Mouse (Mus musculus) CH12.LX (cell line): ENCODE data around the gene Pdia3. TPM values are rescaled to one million over a fixed set of nuclear protein-coding genes. Genes with fewer than 3 reads are reported as not detected.

ENCODE experiments used
- DNase-seq: peaks from one replicate; pipeline ENCODE4 v3.0.0-alpha.2; 2013; ENCODE audit errors: extremely low read depth
- H3K27ac ChIP-seq: 2 replicates; pipeline ENCODE4 v1.5.1; 2012; ENCODE audit warnings: low read depth, mild to moderate bottlenecking, control low read depth, moderate library complexity; ENCODE audit not compliant: insufficient read depth
- H3K27me3 ChIP-seq: replicated peaks from 2 replicates; pipeline ENCODE3; 2012; ENCODE audit warnings: inconsistent platforms
- H3K36me3 ChIP-seq, 2 experiments: replicated peaks in 1 of 2; 2 replicates each; pipeline versions ENCODE3 to v1.6.1; 2012; ENCODE audit warnings: inconsistent platforms in 1 of 2, low read length in 1 of 2, mild to moderate bottlenecking in 1 of 2, mixed read lengths in 1 of 2, moderate library complexity in 1 of 2; ENCODE audit not compliant: control insufficient read depth in 1 of 2, insufficient read depth in 1 of 2
- H3K4me1 ChIP-seq, 2 experiments: 2 replicates each; pipeline ENCODE4 v1.6.1; 2012; ENCODE audit warnings: inconsistent platforms in 1 of 2, moderate library complexity in 1 of 2; ENCODE audit not compliant: insufficient read depth in 2 of 2, control insufficient read depth in 1 of 2
- H3K4me2 ChIP-seq: 2 replicates; pipeline ENCODE4 v1.6.1; 2012; ENCODE audit warnings: low read depth, mild to moderate bottlenecking, control low read depth; ENCODE audit not compliant: poor library complexity, insufficient read depth, severe bottlenecking
- H3K4me3 ChIP-seq, 3 experiments: fragments of 150-350 bp in 1 of 3; sonication (generic) in 1 of 3; replicated peaks in 1 of 3; 2 replicates each; pipeline versions ENCODE3 to v1.5.1; 2011 to 2012; ENCODE audit warnings: low read depth in 2 of 3, low read length in 2 of 3, mild to moderate bottlenecking in 2 of 3, moderate library complexity in 2 of 3, control low read depth in 1 of 3, improper control_type of control experiment in 1 of 3, inconsistent platforms in 1 of 3, mixed read lengths in 1 of 3; ENCODE audit not compliant: poor library complexity in 1 of 3
- H3K79me2 ChIP-seq: replicated peaks from 2 replicates; pipeline ENCODE4 v1.6.1; 2012; ENCODE audit warnings: mild to moderate bottlenecking, moderate library complexity; ENCODE audit not compliant: control insufficient read depth, poor library complexity, insufficient read depth, severe bottlenecking; ENCODE audit errors: extremely low read depth
- H3K9ac ChIP-seq: 2 replicates; pipeline ENCODE4 v1.6.1; 2012; ENCODE audit warnings: low read depth, mild to moderate bottlenecking, control low read depth, moderate library complexity; ENCODE audit not compliant: insufficient read depth
- H3K9me3 ChIP-seq: replicated peaks from 2 replicates; pipeline ENCODE3; 2012; ENCODE audit warnings: low read length, inconsistent platforms, mixed read lengths
- CHD2 ChIP-seq: IDR thresholded peaks from 2 replicates; pipeline ENCODE4 v1.6.1; 2011; ENCODE audit warnings: low read length, improper control_type of control experiment
- E2F4 ChIP-seq: IDR thresholded peaks from 2 replicates; pipeline ENCODE4 v1.6.1; 2011; ENCODE audit warnings: low read depth, low read length, improper control_type of control experiment; ENCODE audit not compliant: insufficient replicate concordance
- ELF1 ChIP-seq: IDR thresholded peaks from 2 replicates; pipeline ENCODE4 v1.6.1; 2014; ENCODE audit warnings: low read depth, mild to moderate bottlenecking, inconsistent platforms, low read length, improper control_type of control experiment
- ETS1 ChIP-seq: conservative IDR thresholded peaks from 2 replicates; pipeline ENCODE4 v1.6.1; 2012; ENCODE audit warnings: low read depth, mild to moderate bottlenecking, inconsistent platforms, low read length, improper control_type of control experiment, moderate library complexity
- HCFC1 ChIP-seq: IDR thresholded peaks from 2 replicates; pipeline ENCODE4 v1.6.1; 2012; ENCODE audit warnings: low read depth, mild to moderate bottlenecking, inconsistent platforms, low read length, improper control_type of control experiment
- IRF4 ChIP-seq: IDR thresholded peaks from 2 replicates; pipeline ENCODE4 v1.6.1; 2014; ENCODE audit warnings: low read depth, mild to moderate bottlenecking, inconsistent platforms, low read length, improper control_type of control experiment
- JUND ChIP-seq: conservative IDR thresholded peaks from 2 replicates; pipeline ENCODE4 v1.6.1; 2011; ENCODE audit warnings: low read depth, low read length, improper control_type of control experiment
- KAT2A ChIP-seq: IDR thresholded peaks from 2 replicates; pipeline ENCODE4 v1.6.1; 2012; ENCODE audit warnings: low read length, improper control_type of control experiment, inconsistent platforms; ENCODE audit not compliant: insufficient replicate concordance
- MAX ChIP-seq: IDR thresholded peaks from 2 replicates; pipeline ENCODE4 v1.6.1; 2011; ENCODE audit warnings: low read length, improper control_type of control experiment
- MEF2A ChIP-seq: IDR thresholded peaks from 2 replicates; pipeline ENCODE4 v1.6.1; 2014; ENCODE audit warnings: low read depth, mild to moderate bottlenecking, inconsistent platforms, low read length, improper control_type of control experiment, borderline replicate concordance
- MXI1 ChIP-seq: IDR thresholded peaks from 2 replicates; pipeline ENCODE4 v1.6.1; 2011; ENCODE audit warnings: mild to moderate bottlenecking, low read depth, low read length, improper control_type of control experiment
- MYC ChIP-seq: IDR thresholded peaks from 2 replicates; pipeline ENCODE4 v1.6.1; 2011; ENCODE audit warnings: low read depth, mild to moderate bottlenecking, improper control_type of control experiment, low read length
- NELFE ChIP-seq: IDR thresholded peaks from 2 replicates; pipeline ENCODE4 v1.6.1; 2011; ENCODE audit warnings: low read depth, low read length, improper control_type of control experiment
- NRF1 ChIP-seq: IDR thresholded peaks from 2 replicates; pipeline ENCODE4 v1.6.1; 2014; ENCODE audit warnings: low read depth, mild to moderate bottlenecking, inconsistent platforms, low read length, improper control_type of control experiment, moderate library complexity
- POLR2A ChIP-seq: IDR thresholded peaks from 2 replicates; pipeline ENCODE4 v1.6.1; 2011; ENCODE audit warnings: low read depth, mild to moderate bottlenecking, improper control_type of control experiment, low read length
- POLR2AphosphoS2 ChIP-seq: IDR thresholded peaks from 2 replicates; pipeline ENCODE4 v1.6.1; 2011; ENCODE audit warnings: low read depth, low read length, improper control_type of control experiment
- RAD21 ChIP-seq: IDR thresholded peaks from 2 replicates; pipeline ENCODE4 v1.6.1; 2011; ENCODE audit warnings: low read depth, mild to moderate bottlenecking, low read length, improper control_type of control experiment, moderate library complexity
- SIN3A ChIP-seq: IDR thresholded peaks from 2 replicates; pipeline ENCODE4 v1.6.1; 2012; ENCODE audit warnings: low read length, improper control_type of control experiment, inconsistent platforms
- SMC3 ChIP-seq: IDR thresholded peaks from 2 replicates; pipeline ENCODE4 v1.6.1; 2011; ENCODE audit warnings: low read depth, low read length, improper control_type of control experiment
- TBP ChIP-seq: conservative IDR thresholded peaks from 2 replicates; pipeline ENCODE4 v1.6.1; 2011; ENCODE audit warnings: low read depth, low read length, improper control_type of control experiment
- TCF12 ChIP-seq: IDR thresholded peaks from 2 replicates; pipeline ENCODE4 v1.6.1; 2014; ENCODE audit warnings: low read depth, mild to moderate bottlenecking, inconsistent platforms, low read length, improper control_type of control experiment
- USF2 ChIP-seq: conservative IDR thresholded peaks from 2 replicates; pipeline ENCODE4 v1.6.1; 2011; ENCODE audit warnings: low read depth, low read length, improper control_type of control experiment
- ZKSCAN1 ChIP-seq: IDR thresholded peaks from 2 replicates; pipeline ENCODE4 v1.6.1; 2012; ENCODE audit warnings: low read depth, inconsistent platforms, low read length, improper control_type of control experiment, borderline replicate concordance
- ZMIZ1 ChIP-seq: IDR thresholded peaks from 2 replicates; pipeline ENCODE4 v1.6.1; 2012; ENCODE audit warnings: low read depth, mild to moderate bottlenecking, inconsistent platforms, low read length, improper control_type of control experiment
- dilution Hi-C: fragments of 300-500 bp; cut with MboI; formaldehyde crosslinking; loops from 2 replicates; pipeline ENCODE4 v1.14.3; 2020; ENCODE audit warnings: low sequenced_read_pairs; ENCODE audit not compliant: extremely low pct_unique_long_range_greater_than_20kb, extremely low pct_ligation_motif_present
- in situ Hi-C: fragments of 300-500 bp; cut with MboI; formaldehyde crosslinking; loops from 3 replicates; pipeline ENCODE4 v1.14.3; 2019; ENCODE audit warnings: low sequenced_read_pairs, low pct_ligation_motif_present, low pct_unique_long_range_greater_than_20kb, mixed read lengths
- polyA plus RNA-seq: library from polyadenylated mRNA; unstranded; fragments of >175 nt; gene quantifications from 2 replicates; pipeline ENCODE4 v1.2.1, GENCODE M21; 2012; ENCODE audit warnings: low read depth; ENCODE audit not compliant: insufficient read length
- total RNA-seq, 2 experiments: library from RNA; depleted of rRNA; stranded (reverse); fragments of 300-350 nt in 1 of 2; fragments of >200 nt in 1 of 2; gene quantifications; 2 replicates each; pipeline ENCODE4 v1.2.3; 2012 to 2014

Pdia3 gene
- total and polyA plus RNA-seq, 3 experiments: 54.5 to 406 (median 169) TPM

DNA sequence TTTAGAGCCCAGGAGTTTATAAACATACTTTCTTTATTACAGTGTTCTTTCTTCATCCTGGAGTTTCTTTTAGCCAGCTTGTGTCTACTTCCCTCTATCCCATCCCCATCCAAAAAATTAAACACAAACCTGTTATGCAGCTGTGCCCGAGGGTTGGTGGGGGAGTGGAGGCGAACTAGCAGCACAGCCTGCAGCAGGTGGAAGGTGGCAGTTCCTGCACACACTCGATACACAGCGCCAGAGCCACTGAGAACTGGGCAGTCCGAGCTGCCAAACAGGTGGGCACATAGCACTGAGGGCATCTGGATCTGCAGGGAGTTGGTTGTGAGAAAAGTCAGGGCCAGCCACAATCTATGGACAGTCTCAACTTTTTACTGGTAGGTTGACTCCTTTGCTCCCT is 42.0 kb downstream of the Pdia3 start:
- Histone ChIP-seq H3K9me3 (no peaks in the 10 kb centered on the region), H3K4me2 (no peak overlapping the region), H3K79me2 (peaks cover 2% of the 10 kb centered on the region; the same call in 1 of the 2 replicates), H3K9ac (no peak overlapping the region), H3K4me1 (peaks cover under 1 to 29% of the 10 kb centered on the region in 2 experiments), H3K27me3 (no peaks in the 10 kb centered on the region), H3K27ac (no peak overlapping the region), H3K4me3 (no peak overlapping the region)
- DNase-seq: no peak
- in situ Hi-C loops: no loop called here
- TF ChIP-seq SMC3 (no peak), POLR2A (no peak), E2F4 (no peak), RAD21 (no peak), ETS1 (no peak), ZMIZ1 (no peak), ZKSCAN1 (no peak), USF2 (no peak), NRF1 (no peak), MEF2A (no peak)
- TF ChIP-seq, all 38 proteins: peak for 0
- H3K36me3 ChIP-seq: peaks cover 12 to 56% of the 10 kb centered on the region in 2 experiments
- dilution Hi-C loops: no loop called here

DNA sequence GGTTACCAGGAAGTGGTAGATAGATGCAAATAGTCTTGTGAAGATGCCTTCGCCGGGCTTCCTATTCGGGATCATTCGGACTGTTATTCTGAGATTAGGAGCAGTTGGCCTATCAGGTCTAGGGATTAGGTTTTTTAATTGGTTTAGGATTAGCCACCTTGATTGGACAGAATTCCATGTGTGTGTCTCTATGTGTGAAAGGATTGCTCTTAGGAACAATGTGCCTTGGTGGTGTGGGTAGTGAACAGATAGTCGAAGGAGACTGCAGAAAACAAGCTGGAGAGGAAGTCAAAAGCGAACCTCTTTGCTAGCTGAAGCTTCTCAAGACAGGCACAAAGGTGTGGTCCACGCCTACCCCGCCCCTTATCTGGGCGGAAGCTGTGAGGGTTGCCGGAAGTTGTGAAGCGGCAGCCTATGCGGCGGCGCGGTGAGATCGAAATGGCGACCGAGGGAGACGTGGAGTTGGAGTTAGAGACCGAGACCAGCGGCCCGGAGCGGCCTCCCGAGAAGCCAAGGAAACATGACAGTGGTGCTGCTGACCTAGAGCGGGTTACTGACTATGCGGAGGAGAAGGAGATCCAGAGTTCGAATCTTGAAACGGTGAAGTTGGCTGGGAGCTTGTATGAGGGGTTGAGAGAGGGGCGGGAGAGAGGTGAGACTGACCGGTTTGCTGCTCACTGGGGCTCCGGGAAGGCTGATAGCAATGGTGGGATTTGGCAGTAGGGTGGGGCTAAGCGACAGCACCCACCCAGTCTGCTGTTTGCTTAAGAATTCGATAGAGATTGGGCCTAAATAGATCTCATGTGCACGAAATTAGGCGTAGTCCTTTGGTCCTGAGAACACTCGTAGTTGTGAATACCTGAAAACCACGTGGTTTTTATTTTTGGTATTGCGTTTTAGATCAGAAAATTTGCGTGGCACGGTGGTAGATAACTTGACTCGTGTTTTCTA is 43.4 kb downstream of the Pdia3 start, which contains the start of gene Serinc4:
TSS of gene Serinc4 (minus strand) at position 90 of the 951 bp plus-strand sequence.
- Histone ChIP-seq H3K79me2 (0 out of 2 replicates have a peak, but pooled peaks cover 2% of the 10 kb centered on the region), H3K27ac (peak within 1 kb of the TSS; percentile 52), H3K36me3 (peaks cover 12 to 51% of the 10 kb centered on the region in 2 experiments), H3K9me3 (no peaks in the 10 kb centered on the region), H3K4me1 (peaks cover 0 to 21% of the 10 kb centered on the region in 2 experiments; a peak in 2 of 4 replicates), H3K9ac (peak within 1 kb of the TSS; percentile 81), H3K27me3 (no peaks in the 10 kb centered on the region), H3K4me2 (peak within 1 kb of the TSS; percentile 80), H3K4me3 (peak within 1 kb of the TSS; percentile 72 to 97 (median 86))
- dilution Hi-C loops (no loop called here), in situ Hi-C loops (no loop called here)
- no peak for TF ChIP-seq ZKSCAN1
- peak; percentile 30; the same call in 1 of the 2 replicates for TF ChIP-seq IRF4
- peak; percentile 87 for TF ChIP-seq ELF1
- TF ChIP-seq E2F4: 0 out of 2 replicates have a peak, but pooled peaks have one; percentile 5
- peak; percentile 89 for TF ChIP-seq MYC
- 0 out of 2 replicates have a peak, but pooled peaks have one; percentile 16 for TF ChIP-seq KAT2A
- TF ChIP-seq HCFC1: peak; percentile 78
- TF ChIP-seq TBP: peak; percentile 60; the same call in 1 of the 2 replicates
- no peak for TF ChIP-seq USF2
- peak; percentile 74; the same call in 1 of the 2 replicates for TF ChIP-seq TCF12
- peak; percentile 88 for TF ChIP-seq NELFE
- peak; percentile 81 for TF ChIP-seq SIN3A
- peak; percentile 80; the same call in 1 of the 2 replicates for TF ChIP-seq MXI1
- TF ChIP-seq NRF1: peak; percentile 78
- peak; percentile 91 for TF ChIP-seq ZMIZ1
- peak; percentile 94 for TF ChIP-seq POLR2A
- TF ChIP-seq POLR2AphosphoS2: peak; percentile 89; the same call in 1 of the 2 replicates
- no peak for TF ChIP-seq JUND
- no peak for TF ChIP-seq CHD2
- TF ChIP-seq MAX: peak; percentile 89
- peak; percentile 92 for DNase-seq
